Mouse (Mus musculus): ENCODE data around the gene Sez6. TPM values are rescaled to one million over a fixed set of nuclear protein-coding genes. Genes with fewer than 3 reads are reported as not detected.

Gene Sez6
- polyA plus RNA-seq, 1 experiment = 71.0 TPM

GRCm38 (mm10) chr11:77984836-77985231 lies 54.2 kb downstream of the Sez6 start:
- H3K27me3 ChIP-seq (ENCODE audit: control insufficient read depth, insufficient read depth, low read length) = no peaks in the 10 kb centered on the region
- peak overlapping the region; percentile 97 for H3K4me3 ChIP-seq (replicated peaks; ENCODE audit: insufficient read depth, low read depth, low read length)
- H3K4me1 ChIP-seq (ENCODE audit: control insufficient read depth, insufficient read depth, low read length) = peaks cover 10% of the 10 kb centered on the region; the same call in 1 of the 2 replicates
- TF ChIP-seq CTCF (IDR thresholded peaks at IDR 0.05; ENCODE audit: borderline replicate concordance, insufficient read depth, low read depth, low read length) (no peak), POLR2A (IDR thresholded peaks at IDR 0.05; ENCODE audit: borderline replicate concordance, insufficient read depth, low read length) (no peak; the same call in 1 of the 2 replicates)
- 0% methylated on average over 13 of the region's 13 CpGs for WGBS
- peak overlapping the region; percentile 89 for H3K27ac ChIP-seq (ENCODE audit: insufficient read depth, low read length)
- peak; percentile 59 to 69 for DNase-seq

GRCm38 (mm10) chr11:77985541-77986065 lies 55.0 kb downstream of the Sez6 start:
- no peak overlapping the region for H3K27ac ChIP-seq (ENCODE audit: insufficient read depth, low read length)
- H3K27me3 ChIP-seq (ENCODE audit: control insufficient read depth, insufficient read depth, low read length) = no peaks in the 10 kb centered on the region
- WGBS = 71% methylated on average over 3 of the region's 3 CpGs
- peaks cover 10% of the 10 kb centered on the region; the same call in 1 of the 2 replicates for H3K4me1 ChIP-seq (ENCODE audit: control insufficient read depth, insufficient read depth, low read length)
- H3K4me3 ChIP-seq (replicated peaks; ENCODE audit: insufficient read depth, low read depth, low read length) = no peak overlapping the region
- no peak for DNase-seq
- TF ChIP-seq POLR2A (IDR thresholded peaks at IDR 0.05; ENCODE audit: borderline replicate concordance, insufficient read depth, low read length) (no peak), CTCF (IDR thresholded peaks at IDR 0.05; ENCODE audit: borderline replicate concordance, insufficient read depth, low read depth, low read length) (no peak)

- peaks cover 10% of the 10 kb centered on the region; the same call in 1 of the 2 replicates for H3K4me1 ChIP-seq (ENCODE audit: control insufficient read depth, insufficient read depth, low read length)
- no peak overlapping the region for H3K4me3 ChIP-seq (replicated peaks; ENCODE audit: insufficient read depth, low read depth, low read length)
- 30% methylated on average over 13 of the region's 13 CpGs for WGBS
- TF ChIP-seq CTCF (IDR thresholded peaks at IDR 0.05; ENCODE audit: borderline replicate concordance, insufficient read depth, low read depth, low read length) (no peak), POLR2A (IDR thresholded peaks at IDR 0.05; ENCODE audit: borderline replicate concordance, insufficient read depth, low read length) (no peak)
- no peak overlapping the region for H3K27ac ChIP-seq (ENCODE audit: insufficient read depth, low read length)
- H3K27me3 ChIP-seq (ENCODE audit: control insufficient read depth, insufficient read depth, low read length) = no peaks in the 10 kb centered on the region
- peak; percentile 55 to 84 for DNase-seq
These were observed 58.6 kb downstream of the Sez6 start for GRCm38 (mm10) chr11:77989071-77989690.

- Histone ChIP-seq H3K27ac (ENCODE audit: insufficient read depth, low read length) (no peak overlapping the region), H3K27me3 (ENCODE audit: control insufficient read depth, insufficient read depth, low read length) (no peaks in the 10 kb centered on the region), H3K4me3 (replicated peaks; ENCODE audit: insufficient read depth, low read depth, low read length) (no peak overlapping the region), H3K4me1 (ENCODE audit: control insufficient read depth, insufficient read depth, low read length) (no peaks in the 10 kb centered on the region)
- 17% methylated on average over 1 of the region's 1 CpGs for WGBS
- TF ChIP-seq POLR2A (IDR thresholded peaks at IDR 0.05; ENCODE audit: borderline replicate concordance, insufficient read depth, low read length) = no peak
- no peak for TF ChIP-seq CTCF (IDR thresholded peaks at IDR 0.05; ENCODE audit: borderline replicate concordance, insufficient read depth, low read depth, low read length)
- DNase-seq = no peak
These were observed 65.0 kb downstream of the Sez6 start for GRCm38 (mm10) chr11:77995556-77995955.

DNA sequence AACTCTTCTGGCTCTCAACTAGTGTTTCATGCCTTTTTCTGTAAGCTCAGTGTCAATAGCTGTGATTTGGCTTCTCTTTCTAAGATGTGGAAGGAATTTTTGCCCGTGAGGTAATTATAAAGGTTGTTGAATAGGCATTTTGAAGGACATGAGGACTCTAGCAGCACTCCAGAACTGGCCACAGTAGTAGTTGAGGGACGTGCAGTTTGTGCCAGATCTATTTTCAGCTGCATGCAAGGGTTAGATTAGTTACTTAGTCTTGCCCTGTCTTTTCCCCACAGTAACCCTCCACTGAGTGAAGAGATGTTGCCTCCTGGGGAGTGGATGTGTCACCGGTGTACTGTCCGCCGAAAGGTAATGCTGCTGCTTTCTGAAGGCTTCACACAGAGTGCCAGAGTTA lies 75.8 kb downstream of the Sez6 start:
- no peak for TF ChIP-seq CTCF (IDR thresholded peaks at IDR 0.05; ENCODE audit: borderline replicate concordance, insufficient read depth, low read depth, low read length)
- no peak for TF ChIP-seq POLR2A (IDR thresholded peaks at IDR 0.05; ENCODE audit: borderline replicate concordance, insufficient read depth, low read length)
- H3K4me3 ChIP-seq (replicated peaks; ENCODE audit: insufficient read depth, low read depth, low read length) = no peak overlapping the region
- WGBS = 60% methylated on average over 5 of the region's 5 CpGs
- DNase-seq = no peak
- no peaks in the 10 kb centered on the region for H3K27me3 ChIP-seq (ENCODE audit: control insufficient read depth, insufficient read depth, low read length)
- no peak overlapping the region for H3K27ac ChIP-seq (ENCODE audit: insufficient read depth, low read length)
- H3K4me1 ChIP-seq (ENCODE audit: control insufficient read depth, insufficient read depth, low read length) = no peaks in the 10 kb centered on the region

GRCm38 (mm10) chr11:78019676-78020075 lies 89.1 kb downstream of the Sez6 start:
- no peaks in the 10 kb centered on the region for H3K27me3 ChIP-seq (ENCODE audit: control insufficient read depth, insufficient read depth, low read length)
- 24% methylated on average over 4 of the region's 4 CpGs for WGBS

GRCm38 (mm10) chr11:78023607-78024006 lies 93.0 kb downstream of the Sez6 start:
- Histone ChIP-seq H3K4me1 (ENCODE audit: control insufficient read depth, insufficient read depth, low read length) (no peaks in the 10 kb centered on the region), H3K27me3 (ENCODE audit: control insufficient read depth, insufficient read depth, low read length) (no peaks in the 10 kb centered on the region), H3K4me3 (replicated peaks; ENCODE audit: insufficient read depth, low read depth, low read length) (no peak overlapping the region), H3K27ac (ENCODE audit: insufficient read depth, low read length) (no peak overlapping the region)
- WGBS = 45% methylated on average over 8 of the region's 8 CpGs
- DNase-seq = no peak
- TF ChIP-seq CTCF (IDR thresholded peaks at IDR 0.05; ENCODE audit: borderline replicate concordance, insufficient read depth, low read depth, low read length) (peak; percentile 52; the same call in 1 of the 2 replicates), POLR2A (IDR thresholded peaks at IDR 0.05; ENCODE audit: borderline replicate concordance, insufficient read depth, low read length) (no peak)

More at GRCm38 (mm10) chr11:78019676-78020075, 89.1 kb downstream of the Sez6 start:
- peak; percentile 79 for TF ChIP-seq CTCF (IDR thresholded peaks at IDR 0.05; ENCODE audit: borderline replicate concordance, insufficient read depth, low read depth, low read length)
- no peak for TF ChIP-seq POLR2A (IDR thresholded peaks at IDR 0.05; ENCODE audit: borderline replicate concordance, insufficient read depth, low read length)
- peak; percentile 58 to 75 for DNase-seq
- Histone ChIP-seq H3K27ac (ENCODE audit: insufficient read depth, low read length) (no peak overlapping the region), H3K4me3 (replicated peaks; ENCODE audit: insufficient read depth, low read depth, low read length) (no peak overlapping the region), H3K4me1 (ENCODE audit: control insufficient read depth, insufficient read depth, low read length) (no peaks in the 10 kb centered on the region)

Other genes with a start within 250 kb of the Sez6 start
- gene Nufip2, start 244.6 kb upstream of the Sez6 start, polyA plus RNA-seq (2012; rRNA removed) = 21.5 and 23.6 TPM in 2 replicates
- gene Cryba1, start 205.5 kb upstream of the Sez6 start, polyA plus RNA-seq (2012; rRNA removed) = not detected in 2 replicates
- gene Myo18a, start 167.6 kb upstream of the Sez6 start, polyA plus RNA-seq (2012; rRNA removed) = 56.5 and 62.1 TPM in 2 replicates
- gene Gm10277, start 143.1 kb upstream of the Sez6 start, polyA plus RNA-seq (2012; rRNA removed) = not detected in 2 replicates
- gene Pipox, start 36.7 kb upstream of the Sez6 start, polyA plus RNA-seq (2012; rRNA removed) = 6.8 and 9.0 TPM in 2 replicates
- gene Phf12, start 52.0 kb downstream of the Sez6 start, polyA plus RNA-seq (2012; rRNA removed) = 50.1 and 51.9 TPM in 2 replicates
- 18.8 and 19.5 TPM in 2 replicates for gene Dhrs13, start 101.5 kb downstream of the Sez6 start, polyA plus RNA-seq (2012; rRNA removed)
- 134 and 135 TPM in 2 replicates for gene Flot2, start 107.1 kb downstream of the Sez6 start, polyA plus RNA-seq (2012; rRNA removed)
- 34.0 and 35.8 TPM in 2 replicates for gene Eral1, start 149.6 kb downstream of the Sez6 start, polyA plus RNA-seq (2012; rRNA removed)
- gene Fam222b, start 163.9 kb downstream of the Sez6 start, polyA plus RNA-seq (2012; rRNA removed) = 23.0 and 23.5 TPM in 2 replicates
- gene Traf4, start 234.8 kb downstream of the Sez6 start, polyA plus RNA-seq (2012; rRNA removed) = 21.6 and 22.3 TPM in 2 replicates
- 4.8 and 5.8 TPM in 2 replicates for gene Nek8, start 245.9 kb downstream of the Sez6 start, polyA plus RNA-seq (2012; rRNA removed)
- gene Tlcd1, start 245.9 kb downstream of the Sez6 start, polyA plus RNA-seq (2012; rRNA removed) = 147 and 158 TPM in 2 replicates